Mouse (Mus musculus) liver, adult 2 months (tissue): ENCODE data around the gene Pdcl3.

Experiments
- CTCF ChIP-seq: fragments of 200-500 bp; IDR thresholded peaks from 2 replicates; pipeline ENCODE4 v1.5.1; 2011; ENCODE audit warnings: low read depth, low read length, control low read depth
- POLR2A ChIP-seq: fragments of 200-500 bp; IDR thresholded peaks from 2 replicates; pipeline ENCODE4 v1.6.1; 2011; ENCODE audit warnings: low read length, control low read depth; ENCODE audit not compliant: insufficient read depth; ENCODE audit errors: extremely low read depth

- no peak for TF ChIP-seq CTCF
- no peak for TF ChIP-seq POLR2A
Measured at GRCm38 (mm10) chr1:39042188-39042587, 56.8 kb downstream of the Pdcl3 start.
